Mouse (Mus musculus) lung, adult 10 weeks (tissue): ENCODE measurements around the gene Ifi211. TPM values are rescaled to one million over a fixed set of nuclear protein-coding genes. Genes with fewer than 3 reads are reported as not detected.

Experiments
- polyA plus RNA-seq: library from polyadenylated mRNA; stranded (reverse); fragments of 350-450 nt; fragmentation: Illumina TruSeq; extraction: RNeasy Lipid Tissue Mini Kit (QIAGEN cat#74804); gene quantifications from one replicate; pipeline ENCODE4 v1.2.3, GENCODE M21; 2014; ENCODE audit warnings: low read depth, low replicate concordance; ENCODE audit not compliant: insufficient read depth

Ifi211 gene
- polyA plus RNA-seq, result 5.9 TPM

DNA sequence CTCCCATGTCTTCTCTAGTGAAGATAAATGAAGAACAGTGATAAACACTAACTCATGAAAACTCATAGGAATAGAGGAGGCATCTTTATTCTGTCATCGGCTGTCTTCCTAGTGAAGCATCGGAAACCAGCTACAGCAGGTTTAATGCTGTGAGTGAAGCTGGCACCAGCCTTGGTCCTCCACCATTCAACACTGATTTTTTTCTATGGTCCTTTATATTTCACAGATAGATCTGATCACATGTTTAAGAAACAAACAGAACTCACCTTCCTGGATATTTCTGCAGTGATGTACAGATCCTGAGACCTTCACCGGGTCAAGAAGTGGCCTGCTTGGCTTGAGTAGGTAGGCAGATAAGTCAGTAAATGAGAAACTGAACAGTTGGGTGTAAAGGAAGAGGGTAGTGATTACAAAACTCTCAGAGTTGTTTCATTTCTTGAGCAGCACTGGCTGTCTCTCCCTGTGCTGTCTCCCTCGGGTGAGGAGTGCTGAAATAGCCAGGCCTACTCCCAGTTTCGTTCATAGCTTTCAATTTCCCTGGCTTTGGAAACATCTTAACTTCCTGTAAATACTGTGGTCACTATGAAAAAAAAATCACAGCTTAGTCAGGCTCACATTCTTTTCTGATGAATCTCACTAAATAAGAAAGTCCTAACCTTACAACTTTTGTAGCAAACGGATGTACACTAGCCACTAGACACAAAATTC is at the start of gene Ifi211:
TSS of gene Ifi211 (minus strand) at position 499 of the 708 bp plus-strand sequence.

DNA sequence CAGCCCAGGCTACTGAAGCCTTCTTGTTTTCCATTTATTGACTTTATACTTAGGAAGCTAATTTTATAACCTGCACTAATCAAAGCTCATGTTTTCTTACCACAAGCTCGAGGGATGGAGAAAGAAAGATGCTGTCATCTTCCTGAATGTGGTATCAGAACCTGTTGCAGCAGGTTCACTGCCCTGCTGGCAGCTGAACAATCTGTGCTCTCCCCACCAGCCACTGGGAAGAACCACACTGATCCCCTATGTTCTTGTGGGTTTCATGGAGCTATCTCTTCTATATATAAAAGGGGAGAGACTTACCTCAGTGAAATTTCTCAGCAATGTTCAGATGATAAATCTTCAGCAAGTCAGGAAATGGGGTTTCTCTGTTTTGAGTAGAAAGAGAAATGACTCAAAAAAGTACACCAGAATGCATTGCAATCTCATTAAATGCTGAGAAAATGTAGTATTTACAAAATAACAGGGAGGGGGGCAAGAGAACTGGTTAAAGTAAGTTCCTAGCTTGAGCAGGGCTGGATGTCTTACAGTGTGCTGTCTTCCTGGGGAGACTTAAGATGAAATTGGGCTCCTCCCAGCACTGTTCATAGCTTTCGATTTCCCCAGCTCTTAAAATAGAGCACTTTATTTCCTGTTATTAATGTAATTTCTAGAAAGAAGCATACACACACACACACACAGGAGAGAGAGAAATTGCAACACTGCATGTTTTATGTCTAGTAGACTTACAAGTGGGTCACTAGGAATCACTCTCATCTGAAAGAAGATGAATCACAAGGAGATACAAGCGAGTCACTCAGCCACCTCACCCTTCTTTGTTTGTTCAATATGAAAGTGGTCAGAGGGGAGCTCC is 29.3 kb upstream of the Ifi211 start, which contains the start of the genes Mndal and Ifi203:
TSS of gene Mndal (minus strand) at position 568 of the 856 bp plus-strand sequence.
TSS of gene Ifi203 (minus strand) at position 749 of the 856 bp plus-strand sequence.

Other genes with a start within 250 kb of the Ifi211 start
- 10.8 TPM for gene Ifi208, start 239.4 kb downstream of the Ifi211 start, polyA plus RNA-seq
- gene Ifi207, start 171.3 kb downstream of the Ifi211 start, polyA plus RNA-seq, result 2.4 TPM
- gene Ifi204, start 146.1 kb downstream of the Ifi211 start, polyA plus RNA-seq, result 5.1 TPM
- gene Mndal, start 29.4 kb upstream of the Ifi211 start, polyA plus RNA-seq, result 28.8 TPM
- gene Ifi203, start 29.6 kb upstream of the Ifi211 start, polyA plus RNA-seq, result 13.6 TPM
- gene Ifi202b, start 69.7 kb upstream of the Ifi211 start, polyA plus RNA-seq, result not detected
- gene Ifi205, start 118.8 kb upstream of the Ifi211 start, polyA plus RNA-seq, result 6.5 TPM
- not detected for gene Olfr433, start 127.7 kb upstream of the Ifi211 start, polyA plus RNA-seq
- not detected for gene Olfr432, start 136.2 kb upstream of the Ifi211 start, polyA plus RNA-seq
- gene Olfr430, start 153.6 kb upstream of the Ifi211 start, polyA plus RNA-seq, result not detected
- not detected for gene Olfr429, start 171.3 kb upstream of the Ifi211 start, polyA plus RNA-seq
- not detected for gene Olfr427, start 183.8 kb upstream of the Ifi211 start, polyA plus RNA-seq
- not detected for gene Olfr231, start 208.1 kb upstream of the Ifi211 start, polyA plus RNA-seq
- not detected for gene Olfr424, start 218.5 kb upstream of the Ifi211 start, polyA plus RNA-seq
- not detected for gene Olfr420, start 242.6 kb upstream of the Ifi211 start, polyA plus RNA-seq